Mouse (Mus musculus): ENCODE measurements at regions not wholly inside any gene's neighbourhood (a gene's known extent, or its start where the extent isn't known, plus 50 kb on each side); places are given as distances from the start of the nearest gene placed in this dataset.

GRCm38 (mm10) chr15:94046186-94046585, 419.0 kb downstream of the Adamts20 start:
- DNase-seq, result no peak

GRCm38 (mm10) chr15:94045131-94045756, 420.0 kb downstream of the Adamts20 start:
- no peak for DNase-seq

GRCm38 (mm10) chr15:94032957-94033356, 432.3 kb downstream of the Adamts20 start:
- DNase-seq, result no peak

GRCm38 (mm10) chr15:94025996-94026696, 430.5 kb upstream of the Prickle1 start:
- DNase-seq, result no peak

- DNase-seq, result peak; percentile 28
Observed at GRCm38 (mm10) chr15:94025239-94025971, 429.7 kb upstream of the Prickle1 start.

- peak; percentile 4 for DNase-seq
Observed at GRCm38 (mm10) chr15:94024806-94025205, 429.1 kb upstream of the Prickle1 start.

- no peak for DNase-seq
Observed at GRCm38 (mm10) chr15:94024126-94024730, 428.5 kb upstream of the Prickle1 start.

GRCm38 (mm10) chr15:94023501-94023900, 427.8 kb upstream of the Prickle1 start:
- no peak for DNase-seq

- DNase-seq, result no peak
Observed at GRCm38 (mm10) chr15:94017814-94018213, 422.1 kb upstream of the Prickle1 start.

GRCm38 (mm10) chr15:94011499-94011898, 415.8 kb upstream of the Prickle1 start:
- no peak for DNase-seq

- DNase-seq, result no peak
Observed at GRCm38 (mm10) chr15:94006082-94006481, 410.4 kb upstream of the Prickle1 start.

- no peak for DNase-seq
Observed at GRCm38 (mm10) chr15:94004911-94005310, 409.2 kb upstream of the Prickle1 start.

- DNase-seq, result no peak
Observed at GRCm38 (mm10) chr15:94003145-94003544, 407.5 kb upstream of the Prickle1 start.

- DNase-seq, result no peak
Observed at GRCm38 (mm10) chr15:93994542-93994941, 398.9 kb upstream of the Prickle1 start.

- no peak for DNase-seq
Observed at GRCm38 (mm10) chr15:93990139-93990538, 394.4 kb upstream of the Prickle1 start.

- DNase-seq, result no peak
Observed at GRCm38 (mm10) chr15:93988367-93988766, 392.7 kb upstream of the Prickle1 start.

- no peak for DNase-seq
Observed at GRCm38 (mm10) chr15:93986631-93987429, 391.1 kb upstream of the Prickle1 start.

- no peak for DNase-seq
Observed at GRCm38 (mm10) chr15:93982091-93982490, 386.4 kb upstream of the Prickle1 start.

GRCm38 (mm10) chr15:93977494-93977893, 381.8 kb upstream of the Prickle1 start:
- DNase-seq, result no peak

GRCm38 (mm10) chr15:93974727-93975126, 379.0 kb upstream of the Prickle1 start:
- no peak for DNase-seq

GRCm38 (mm10) chr15:93972979-93973378, 377.3 kb upstream of the Prickle1 start:
- no peak for DNase-seq

- no peak for DNase-seq
Observed at GRCm38 (mm10) chr15:93961950-93962349, 366.3 kb upstream of the Prickle1 start.

- DNase-seq, result no peak
Observed at GRCm38 (mm10) chr15:93959931-93960330, 364.2 kb upstream of the Prickle1 start.

Measured in lung, postnatal 36 days (tissue).